Mouse (Mus musculus): Measurements from ENCODE around the gene Tspan31. TPM values are rescaled to one million over a fixed set of nuclear protein-coding genes. Genes with fewer than 3 reads are reported as not detected.

Tspan31 gene
- polyA plus RNA-seq, 1 experiment from 2014 or later: 138 TPM

DNA sequence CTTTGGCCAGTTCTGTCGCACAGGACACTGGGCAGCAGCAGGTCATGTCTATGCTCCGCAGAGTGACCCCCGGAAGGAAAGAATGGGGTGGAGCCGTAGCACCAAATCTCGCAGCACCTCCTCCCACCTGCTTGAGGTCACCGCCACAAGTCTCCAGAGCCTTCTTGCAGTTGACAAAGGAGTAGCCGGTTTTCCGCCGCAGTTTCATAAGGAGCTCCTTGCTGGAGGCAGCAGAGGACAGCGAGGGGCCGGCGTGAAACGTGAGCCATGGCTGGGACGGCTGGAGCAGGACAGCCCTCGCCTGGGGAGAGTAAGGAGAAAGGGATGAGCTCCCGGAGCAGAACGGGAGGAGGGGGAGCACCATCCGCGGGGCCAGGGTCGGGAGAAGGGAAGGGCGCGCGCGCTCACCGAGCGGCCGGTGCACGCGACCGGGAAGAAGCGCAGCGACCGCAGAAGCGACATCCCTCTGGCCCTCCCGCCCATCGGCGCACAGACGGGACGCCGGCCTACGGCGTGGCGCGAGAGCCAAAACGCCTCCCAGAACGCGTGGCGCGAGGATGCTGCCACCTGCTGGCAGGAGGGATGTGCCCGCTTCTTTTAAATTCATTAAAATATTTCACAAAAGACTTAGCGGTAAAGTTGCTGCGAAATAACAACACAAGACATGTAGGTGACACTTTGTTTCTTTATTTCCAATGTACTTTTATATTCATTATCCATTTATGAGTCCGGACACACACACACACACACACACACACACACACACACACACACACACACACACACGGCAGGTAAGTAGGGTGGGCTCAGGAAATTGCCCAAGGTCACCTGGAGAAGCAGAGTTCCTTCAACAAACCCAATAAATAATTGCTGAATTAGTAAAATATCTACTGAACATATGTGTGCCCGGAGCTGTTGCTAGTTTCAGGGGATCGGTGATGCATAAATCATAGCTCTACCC is 39.4 kb downstream of the Tspan31 start, which contains the start of gene Tsfm:
TSS of gene Tsfm (minus strand) at position 505 of the 961 bp plus-strand sequence.
- H3K27ac ChIP-seq: peak within 1 kb of the TSS; percentile 80
- H3K36me3 ChIP-seq: peaks cover 33% of the 10 kb centered on the region
- H3K27me3 ChIP-seq: no peaks in the 10 kb centered on the region
- peak; percentile 92 for ATAC-seq
- H3K4me3 ChIP-seq (replicated peaks): peak within 1 kb of the TSS; percentile 87
- peak within 1 kb of the TSS; percentile 92 for H3K9ac ChIP-seq (replicated peaks)
- WGBS: 5% methylated on average over 55 of the region's 56 CpGs
- peaks cover 11% of the 10 kb centered on the region for H3K4me1 ChIP-seq (replicated peaks)
- no peaks in the 10 kb centered on the region for H3K9me3 ChIP-seq
- peak within 1 kb of the TSS; percentile 90 for H3K4me2 ChIP-seq (replicated peaks)

DNA sequence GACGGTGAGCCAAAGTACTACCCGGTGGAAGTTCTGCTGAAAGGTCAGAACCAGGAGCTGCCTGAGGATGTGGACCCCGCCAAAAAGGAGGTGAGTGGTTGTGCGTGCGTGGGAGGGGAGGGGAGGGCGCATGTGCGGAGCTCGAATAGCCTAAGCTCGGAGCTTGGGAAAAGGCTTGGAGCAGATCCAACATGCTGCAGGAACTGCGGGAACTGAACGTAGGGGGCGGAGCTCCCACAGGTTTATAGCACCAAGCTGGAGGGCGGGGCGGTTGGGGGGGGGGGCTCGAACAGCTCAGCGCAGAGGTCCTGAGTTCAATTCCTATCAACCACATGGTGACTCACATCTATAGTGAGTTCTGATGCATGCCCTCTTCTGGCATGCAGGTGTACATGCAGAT is 51.6 kb downstream of the Tspan31 start:
- H3K27ac ChIP-seq: no peak overlapping the region
- WGBS: 83% methylated on average over 16 of the region's 16 CpGs

More for the DNA sequence above, 51.6 kb downstream of the Tspan31 start:
- Histone ChIP-seq H3K4me1 (replicated peaks) (no peaks in the 10 kb centered on the region), H3K9me3 (no peaks in the 10 kb centered on the region), H3K4me2 (replicated peaks) (no peak overlapping the region), H3K36me3 (peaks cover 17% of the 10 kb centered on the region), H3K9ac (replicated peaks) (no peak overlapping the region), H3K4me3 (replicated peaks) (no peak overlapping the region), H3K27me3 (no peaks in the 10 kb centered on the region)
- no peak for ATAC-seq

Other genes with a start within 250 kb of the Tspan31 start
- 9.1 and 9.2 TPM in 2 replicates for gene Atp23, start 168.9 kb downstream of the Tspan31 start, polyA plus RNA-seq (2015; fragmentation: Nextera tagmentation; extraction: Ambion mirVana)
- gene Ctdsp2, start 91.5 kb downstream of the Tspan31 start, polyA plus RNA-seq (2015; fragmentation: Nextera tagmentation; extraction: Ambion mirVana): 18.7 and 23.6 TPM in 2 replicates
- gene Avil, start 69.6 kb downstream of the Tspan31 start, polyA plus RNA-seq (2015; fragmentation: Nextera tagmentation; extraction: Ambion mirVana): 2.2 and 2.8 TPM in 2 replicates
- 63.5 and 63.9 TPM in 2 replicates for gene Tsfm, start 39.4 kb downstream of the Tspan31 start, polyA plus RNA-seq (2015; fragmentation: Nextera tagmentation; extraction: Ambion mirVana)
- gene Mettl1, start 28.9 kb downstream of the Tspan31 start, polyA plus RNA-seq (2015; fragmentation: Nextera tagmentation; extraction: Ambion mirVana): 21.1 and 22.0 TPM in 2 replicates
- gene Eef1akmt3, start 28.8 kb downstream of the Tspan31 start, polyA plus RNA-seq (2015; fragmentation: Nextera tagmentation; extraction: Ambion mirVana): 0.11 and 0.18 TPM in 2 replicates
- 0.08 and 0.14 TPM in 2 replicates for gene Cyp27b1, start 22.0 kb downstream of the Tspan31 start, polyA plus RNA-seq (2015; fragmentation: Nextera tagmentation; extraction: Ambion mirVana)
- 5.6 and 6.4 TPM in 2 replicates for gene March9, start 10.1 kb downstream of the Tspan31 start, polyA plus RNA-seq (2015; fragmentation: Nextera tagmentation; extraction: Ambion mirVana)
- 1,636 and 1,639 TPM in 2 replicates for gene Cdk4, start 6.7 kb downstream of the Tspan31 start, polyA plus RNA-seq (2015; fragmentation: Nextera tagmentation; extraction: Ambion mirVana)
- 2.8 and 3.3 TPM in 2 replicates for gene Agap2, start 5.0 kb upstream of the Tspan31 start, polyA plus RNA-seq (2015; fragmentation: Nextera tagmentation; extraction: Ambion mirVana)
- 134 and 138 TPM in 2 replicates for gene Os9, start 50.9 kb upstream of the Tspan31 start, polyA plus RNA-seq (2015; fragmentation: Nextera tagmentation; extraction: Ambion mirVana)
- gene B4galnt1, start 95.0 kb upstream of the Tspan31 start, polyA plus RNA-seq (2015; fragmentation: Nextera tagmentation; extraction: Ambion mirVana): 28.8 and 30.2 TPM in 2 replicates
- gene Slc26a10, start 110.4 kb upstream of the Tspan31 start, polyA plus RNA-seq (2015; fragmentation: Nextera tagmentation; extraction: Ambion mirVana): 0.86 and 1.0 TPM in 2 replicates
- gene Arhgef25, start 119.8 kb upstream of the Tspan31 start, polyA plus RNA-seq (2015; fragmentation: Nextera tagmentation; extraction: Ambion mirVana): 20.2 and 24.5 TPM in 2 replicates
- 195 and 234 TPM in 2 replicates for gene Dtx3, start 125.5 kb upstream of the Tspan31 start, polyA plus RNA-seq (2015; fragmentation: Nextera tagmentation; extraction: Ambion mirVana)
- 16.9 and 17.3 TPM in 2 replicates for gene Pip4k2c, start 141.3 kb upstream of the Tspan31 start, polyA plus RNA-seq (2015; fragmentation: Nextera tagmentation; extraction: Ambion mirVana)
- 73.0 and 76.7 TPM in 2 replicates for gene Kif5a, start 193.1 kb upstream of the Tspan31 start, polyA plus RNA-seq (2015; fragmentation: Nextera tagmentation; extraction: Ambion mirVana)
- gene Dctn2, start 196.1 kb upstream of the Tspan31 start, polyA plus RNA-seq (2015; fragmentation: Nextera tagmentation; extraction: Ambion mirVana): 310 TPM in 2 replicates
- gene Mbd6, start 218.8 kb upstream of the Tspan31 start, polyA plus RNA-seq (2015; fragmentation: Nextera tagmentation; extraction: Ambion mirVana): 16.0 and 16.5 TPM in 2 replicates
- gene Mars, start 241.5 kb upstream of the Tspan31 start, polyA plus RNA-seq (2015; fragmentation: Nextera tagmentation; extraction: Ambion mirVana): 122 and 127 TPM in 2 replicates

Measured in midbrain, embryonic 13.5 days (tissue).